Mouse (Mus musculus) spleen, postnatal 14 days (tissue): ENCODE measurements around the gene Psmc3.
A peak's percentile ranks its signal among the peaks of the same experiment; 100 is the strongest.

Experiments used
- DNase-seq, 2 experiments: peaks; one replicate each; pipeline ENCODE4 v3.0.0; 2021 to 2022; ENCODE audit warnings: low spot score in 2 of 2

Gene Psmc3

GRCm38 (mm10) chr2:91053181-91053933 lies 452 bp upstream of the Psmc3 start:
- no peak for DNase-seq

- DNase-seq: no peak
Observed at GRCm38 (mm10) chr2:91058435-91058834, 4.6 kb downstream of the Psmc3 start.

DNA sequence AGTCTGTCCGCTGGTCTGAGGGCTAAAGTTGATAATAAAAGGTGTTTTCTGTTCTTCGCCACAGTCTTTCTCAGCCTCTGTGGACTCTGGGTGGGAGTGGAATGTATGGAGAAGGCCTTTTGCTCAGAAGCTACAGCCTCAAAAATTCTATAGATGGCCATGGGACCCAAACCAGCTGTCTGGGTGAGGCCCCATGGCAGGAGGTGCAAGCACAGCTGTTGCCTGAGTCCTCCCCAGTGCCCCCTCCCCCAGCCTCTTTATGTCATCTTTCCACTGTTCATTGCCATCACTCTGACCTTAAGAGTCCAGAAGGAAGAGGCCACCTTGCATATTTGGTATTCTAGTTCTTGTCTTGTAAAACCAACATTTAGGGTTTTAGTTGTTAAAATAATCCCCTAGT lies 5.6 kb downstream of the Psmc3 start:
- no peak for DNase-seq

DNA sequence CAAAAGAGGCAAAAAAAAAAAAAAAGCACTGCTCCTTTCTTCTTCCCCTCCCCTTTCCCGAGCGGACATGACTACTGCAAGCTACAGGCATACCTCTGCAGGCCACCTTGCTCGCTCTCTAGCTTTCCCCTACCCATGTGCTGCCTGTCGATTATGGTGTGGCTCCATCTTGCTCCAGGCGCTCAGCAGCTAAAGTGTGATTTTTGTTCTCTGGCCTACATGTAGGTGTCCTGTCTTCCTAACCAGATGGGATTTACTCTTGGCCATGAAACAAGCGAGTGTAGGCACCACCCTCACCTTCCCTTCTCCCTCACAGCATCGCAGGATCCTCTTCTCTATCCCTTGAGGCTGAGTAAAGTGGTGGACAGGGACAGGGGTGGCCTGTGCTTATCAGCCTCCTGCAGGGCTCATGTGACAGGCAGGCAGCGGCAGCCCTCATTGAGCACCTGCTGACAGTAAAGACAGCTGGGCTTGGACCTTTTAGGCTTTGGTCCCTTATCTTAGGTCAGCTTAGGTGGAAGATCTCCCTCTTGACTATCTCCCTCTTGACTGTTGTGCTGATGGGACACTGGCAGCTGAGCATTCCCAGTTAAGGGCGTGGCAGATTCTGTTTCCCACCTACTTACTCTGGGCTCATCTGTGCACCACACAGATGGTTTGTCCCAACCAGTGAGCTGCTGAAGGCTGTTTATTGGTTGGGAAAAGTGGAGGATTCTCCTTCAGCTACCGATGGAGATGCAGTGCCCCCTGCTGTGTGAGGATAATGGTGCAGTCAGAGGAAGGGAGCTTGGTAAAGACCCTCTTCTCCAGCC lies 6.9 kb downstream of the Psmc3 start:
- DNase-seq: no peak

GRCm38 (mm10) chr2:91061849-91062481 lies 8.2 kb downstream of the Psmc3 start:
- no peak for DNase-seq

GRCm38 (mm10) chr2:91062779-91063606 lies 9.2 kb downstream of the Psmc3 start:
- DNase-seq: no peak

DNA sequence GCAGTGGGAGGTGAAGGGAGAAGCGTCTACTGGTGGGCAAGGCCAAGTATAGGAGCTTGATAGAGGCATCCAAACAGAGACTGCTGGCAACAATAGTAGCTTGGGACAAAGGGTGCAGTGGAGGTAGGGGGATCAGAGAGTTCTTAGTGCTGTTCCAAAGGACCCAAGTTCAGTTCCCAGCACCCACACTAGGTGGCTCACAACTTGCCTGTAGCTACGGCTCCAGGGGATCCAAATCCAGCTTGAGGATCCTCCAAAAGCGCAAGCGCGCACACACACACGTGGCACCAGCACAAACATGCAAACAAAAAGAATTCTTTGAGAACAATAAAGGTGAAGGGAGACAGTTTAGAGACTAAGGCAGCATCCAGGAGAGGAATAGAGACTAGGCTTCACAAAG lies 10.4 kb downstream of the Psmc3 start:
- DNase-seq: no peak

DNA sequence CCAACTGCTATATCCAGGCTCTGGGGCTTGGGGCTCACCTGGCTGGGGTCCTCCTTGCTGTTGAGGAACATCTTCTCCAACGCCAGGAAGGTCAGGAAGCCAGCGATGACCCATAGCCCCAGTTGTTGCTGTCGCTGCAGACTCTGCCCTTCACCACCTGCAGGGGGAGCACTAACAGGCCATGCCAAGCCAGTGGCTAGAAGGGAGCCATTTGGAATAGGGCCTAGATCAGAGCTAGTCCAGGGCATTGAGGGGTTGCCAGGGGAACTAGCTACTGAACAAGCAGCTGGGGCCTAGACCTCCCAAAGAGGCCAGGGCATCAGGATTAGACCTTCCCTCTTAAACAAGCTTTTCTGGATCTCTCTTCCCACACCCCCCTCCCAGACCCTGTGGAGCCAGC lies 11.7 kb downstream of the Psmc3 start:
- DNase-seq: peak in 1 of 2 experiments; percentile 45

DNA sequence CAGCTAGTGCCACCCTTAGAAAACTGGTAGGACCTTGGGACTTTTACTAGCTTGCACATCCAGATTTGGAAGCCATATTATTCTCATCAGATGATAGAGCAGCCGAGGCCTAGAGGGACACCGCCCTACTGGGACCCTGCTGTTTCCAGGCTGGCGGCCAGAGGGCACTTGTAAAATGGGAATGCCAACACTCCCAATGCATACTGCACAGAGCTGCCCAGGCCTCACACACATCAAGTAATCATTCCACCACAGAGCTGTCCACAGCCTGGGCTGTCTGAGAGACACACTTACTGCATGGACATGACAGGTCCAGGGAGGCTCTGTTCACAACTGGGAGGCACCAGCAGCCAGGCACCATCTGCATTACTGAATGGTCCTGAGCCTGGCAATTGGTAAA lies 12.6 kb downstream of the Psmc3 start:
- no peak for DNase-seq

GRCm38 (mm10) chr2:91068162-91068871 lies 14.5 kb downstream of the Psmc3 start:
- DNase-seq: no peak

GRCm38 (mm10) chr2:91068872-91069165 lies 15.0 kb downstream of the Psmc3 start:
- DNase-seq: no peak

- DNase-seq: no peak
Observed at GRCm38 (mm10) chr2:91069306-91070000, 15.6 kb downstream of the Psmc3 start.

- peak; percentile 93 to 94 for DNase-seq
Observed at GRCm38 (mm10) chr2:91070076-91070800, 16.4 kb downstream of the Psmc3 start, which contains the start of gene Slc39a13. Gene Slc39a13, minus strand, starts transcription at chr2:91070417.

- no peak for DNase-seq
Observed at GRCm38 (mm10) chr2:91071059-91071458, 17.2 kb downstream of the Psmc3 start.

GRCm38 (mm10) chr2:91072092-91072491 lies 18.3 kb downstream of the Psmc3 start:
- no peak for DNase-seq

DNA sequence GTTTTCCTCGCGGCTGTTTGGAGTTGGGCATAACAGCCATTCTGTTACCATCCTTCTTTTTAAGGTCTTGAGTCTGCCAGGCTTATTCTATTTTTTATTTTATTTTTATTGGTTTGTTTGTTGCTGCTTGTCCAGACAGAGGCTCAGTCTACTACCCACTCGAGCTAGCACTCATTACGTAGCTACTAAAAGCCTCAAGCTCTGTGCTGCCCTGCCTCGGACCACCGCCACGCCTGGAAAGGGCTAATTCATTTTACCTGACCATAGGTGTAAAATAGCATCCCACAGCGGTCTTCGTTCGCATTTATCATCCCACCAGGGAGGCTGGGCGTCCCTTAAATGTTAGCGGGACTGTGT lies 24.1 kb downstream of the Psmc3 start:
- no peak for DNase-seq

DNA sequence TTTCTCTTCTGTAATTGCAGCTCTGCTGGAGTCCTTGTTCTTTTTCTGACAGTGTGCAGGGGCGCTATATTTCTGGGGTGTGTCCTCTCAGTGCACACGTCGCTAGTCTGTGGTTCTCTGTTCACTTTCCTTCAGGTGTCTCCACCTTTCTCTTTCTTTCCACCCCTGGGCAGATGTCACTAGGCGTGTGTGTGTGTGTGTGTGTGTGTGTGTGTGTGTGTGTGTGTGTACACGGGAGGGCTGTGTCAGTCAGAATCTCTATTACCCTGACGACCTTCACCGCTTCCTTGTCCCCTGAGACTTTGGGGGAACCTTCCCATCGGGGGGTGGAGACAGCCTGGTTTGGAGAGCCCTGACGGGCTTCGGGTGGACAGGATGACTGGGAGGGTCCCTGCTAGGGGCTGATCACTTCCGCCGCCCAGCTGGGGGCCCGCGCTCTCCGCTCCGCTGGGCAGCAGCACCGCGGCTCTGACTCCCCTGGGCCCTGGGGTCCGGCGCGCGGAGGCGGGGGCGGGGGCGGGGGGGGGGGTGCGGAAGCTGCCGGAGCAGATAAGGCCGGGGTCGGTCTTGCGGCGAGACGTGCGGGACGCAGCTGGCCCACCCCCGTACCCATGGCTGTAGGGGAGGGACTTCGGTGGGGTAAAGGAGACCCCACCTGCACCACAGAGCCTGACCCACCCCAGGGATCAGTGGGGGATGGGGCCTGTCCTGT lies 24.7 kb downstream of the Psmc3 start:
- no peak for DNase-seq

- DNase-seq: no peak
Observed at GRCm38 (mm10) chr2:91079026-91079384, 25.2 kb downstream of the Psmc3 start.

GRCm38 (mm10) chr2:91080784-91081513 lies 27.1 kb downstream of the Psmc3 start:
- DNase-seq: no peak
